Mouse (Mus musculus) cerebellum, postnatal 14 days (tissue): Measurements from ENCODE around the gene Card11.
A peak's percentile ranks its signal among the peaks of the same experiment; 100 is the strongest.

Experiments
- DNase-seq, 2 experiments: peaks; one replicate each; pipeline ENCODE4 v3.0.0; 2021; ENCODE audit warnings: mixed read lengths in 2 of 2

The Card11 gene

GRCm38 (mm10) chr5:141000349-141000748 is at the start of gene Card11:
Gene Card11 (minus strand): TSS chr5:141000582.
- no peak for DNase-seq

DNA sequence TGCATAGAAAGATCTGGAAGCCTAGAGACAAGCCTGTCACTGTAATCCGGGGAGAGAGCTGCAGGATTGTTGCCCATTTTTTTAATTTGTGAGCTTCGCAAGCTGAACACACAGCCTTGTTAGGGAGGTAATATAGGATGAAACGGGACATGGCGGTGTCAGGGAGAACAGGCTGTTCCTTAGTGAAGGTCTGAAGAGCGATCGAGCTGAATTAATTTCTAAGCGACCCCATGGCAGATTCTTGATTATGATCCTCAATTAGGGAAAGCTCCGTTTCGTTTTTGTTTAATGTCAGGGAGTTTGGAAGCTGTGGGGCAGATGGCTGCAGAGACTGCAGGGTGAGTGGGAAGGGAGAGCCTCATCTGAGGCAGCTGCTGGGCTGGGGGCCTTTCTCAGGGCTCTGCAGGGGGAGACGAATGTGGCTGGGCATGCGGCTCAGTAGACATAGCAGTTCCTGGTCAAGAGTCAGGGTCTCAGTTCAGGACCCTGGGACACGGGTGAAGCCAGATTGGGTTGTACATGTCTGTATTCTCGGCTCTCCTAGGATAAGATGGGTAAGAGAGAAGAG is 47.4 kb upstream of the Card11 start:
- no peak for DNase-seq

- no peak for DNase-seq
Measured at GRCm38 (mm10) chr5:141044976-141045375, 44.6 kb upstream of the Card11 start.

GRCm38 (mm10) chr5:141043654-141044447 is 43.5 kb upstream of the Card11 start:
- no peak for DNase-seq

DNA sequence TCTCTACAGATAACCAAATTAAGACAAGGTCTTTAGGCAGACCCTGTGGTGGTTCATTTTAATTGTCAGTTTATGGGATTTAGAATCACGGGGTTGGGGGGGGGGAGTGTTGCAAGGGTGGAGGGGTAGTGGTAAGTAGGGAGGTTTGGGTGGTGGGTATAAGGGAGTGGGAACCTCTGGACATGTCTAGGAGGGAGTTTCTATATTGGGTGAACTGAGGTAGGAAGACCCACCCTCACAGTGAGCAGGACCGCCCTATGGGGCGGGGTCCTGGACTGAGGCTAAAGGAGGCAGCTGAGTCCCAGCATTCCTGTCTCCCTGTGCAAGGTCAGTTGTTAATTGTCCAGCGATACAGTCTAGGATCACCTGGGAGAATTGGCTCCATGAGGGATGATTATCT is 42.0 kb upstream of the Card11 start:
- no peak for DNase-seq

DNA sequence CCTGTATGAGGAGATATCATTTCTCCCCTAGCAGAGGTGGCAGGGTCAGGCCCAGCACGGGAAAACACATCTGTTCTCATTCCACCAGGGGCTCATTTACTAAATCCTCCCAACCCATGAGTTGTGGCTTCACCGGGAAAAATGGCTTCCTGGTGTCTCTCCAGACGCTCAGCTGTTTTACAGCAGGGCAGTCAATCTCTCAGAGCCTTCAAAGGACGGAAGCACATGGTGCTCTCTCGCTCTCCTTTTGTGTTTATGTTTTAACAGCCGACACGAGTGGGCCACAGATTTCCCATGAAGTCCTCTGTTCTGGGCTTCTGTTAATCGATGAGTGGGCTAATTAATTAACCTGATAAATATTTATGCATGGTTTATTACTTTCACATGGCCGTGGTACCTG is 40.5 kb upstream of the Card11 start:
- DNase-seq = no peak

- no peak for DNase-seq
Measured at GRCm38 (mm10) chr5:141038342-141038741, 38.0 kb upstream of the Card11 start.

- no peak for DNase-seq
Measured at GRCm38 (mm10) chr5:141035346-141035745, 35.0 kb upstream of the Card11 start.

DNA sequence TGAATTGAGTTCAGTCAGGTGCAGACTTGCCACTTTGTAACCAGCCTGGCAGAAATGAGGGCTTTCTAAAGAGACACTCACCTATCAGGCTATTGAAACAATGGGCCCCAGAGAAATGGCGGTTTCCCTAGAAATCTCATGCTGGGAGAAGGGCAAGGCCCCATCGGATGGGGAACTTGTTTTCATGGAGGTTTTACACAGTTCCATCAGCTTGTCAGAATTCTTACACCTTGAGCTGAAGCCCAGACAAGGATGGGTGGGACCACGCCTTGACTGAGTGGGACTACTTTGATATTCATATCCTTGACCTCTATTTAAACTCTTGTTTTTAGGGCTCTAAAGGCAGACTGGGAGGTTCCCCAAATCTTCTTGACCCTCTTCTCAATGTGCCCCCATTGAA is 33.9 kb upstream of the Card11 start:
- no peak for DNase-seq

- DNase-seq = no peak
Measured at GRCm38 (mm10) chr5:141033001-141033400, 32.6 kb upstream of the Card11 start.

DNA sequence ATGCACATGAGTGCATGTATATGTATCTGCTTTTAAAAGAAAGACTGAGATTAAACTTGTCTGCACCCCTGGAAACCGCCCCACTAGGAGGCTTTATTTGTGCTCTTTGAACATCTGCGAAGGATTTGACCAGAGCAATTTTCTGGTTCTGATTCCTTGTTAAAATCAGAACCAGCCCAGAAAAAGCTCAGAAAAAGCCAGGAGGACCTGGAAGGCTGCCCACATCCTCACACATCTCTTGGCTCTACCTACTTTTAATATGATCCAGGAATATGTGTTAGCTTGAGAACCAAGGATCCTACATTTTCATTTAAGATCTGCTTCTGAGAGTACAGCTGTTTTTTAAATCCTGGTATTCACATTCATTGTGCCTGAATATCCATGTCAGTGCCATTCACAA is 29.0 kb upstream of the Card11 start:
- no peak for DNase-seq

DNA sequence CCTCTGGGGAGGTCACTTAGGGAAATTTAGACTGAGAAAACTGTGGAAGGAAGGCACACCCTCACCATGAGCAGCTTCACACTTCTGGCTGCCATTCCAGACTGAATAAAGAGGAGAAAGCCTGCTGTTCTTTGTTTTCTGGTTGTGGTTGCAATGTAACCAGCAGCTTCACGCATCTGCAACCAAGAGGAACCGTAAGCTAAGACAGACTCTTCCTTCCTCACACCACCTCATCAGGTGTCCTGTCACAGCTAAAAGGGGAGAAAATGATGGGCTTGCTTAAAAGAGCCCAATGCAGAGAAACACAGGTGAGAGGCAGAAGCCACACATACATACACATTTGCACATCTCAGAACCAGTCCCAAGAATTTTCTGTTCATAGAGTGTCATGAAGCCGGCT is 25.3 kb upstream of the Card11 start:
- DNase-seq = no peak

- peak in 1 of 2 experiments; percentile 33 for DNase-seq
Measured at GRCm38 (mm10) chr5:141024435-141024834, 24.1 kb upstream of the Card11 start.

GRCm38 (mm10) chr5:141017927-141018700 is 17.7 kb upstream of the Card11 start:
- DNase-seq = no peak

GRCm38 (mm10) chr5:141016082-141016481 is 15.7 kb upstream of the Card11 start:
- no peak for DNase-seq

DNA sequence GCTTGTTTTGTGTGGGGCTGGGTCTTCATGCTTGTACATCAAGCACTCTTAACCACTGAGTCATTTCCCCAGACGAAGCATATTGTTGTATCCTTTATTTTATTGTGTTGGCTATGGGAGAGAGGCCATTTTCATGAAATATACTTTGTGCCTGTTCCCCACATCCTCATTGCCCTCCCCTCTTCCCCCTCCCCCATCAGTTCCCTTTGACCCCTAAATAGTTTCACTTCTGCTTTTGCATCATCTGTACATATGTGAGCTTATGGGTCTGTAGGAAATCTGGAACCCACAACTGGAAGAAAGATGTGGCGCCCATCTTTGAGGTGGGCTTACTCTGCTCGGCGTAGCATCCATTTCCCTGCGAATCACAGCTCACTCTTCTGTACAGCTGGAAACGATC is 13.8 kb upstream of the Card11 start:
- DNase-seq = no peak

- no peak for DNase-seq
Measured at GRCm38 (mm10) chr5:141013465-141013864, 13.1 kb upstream of the Card11 start.

DNA sequence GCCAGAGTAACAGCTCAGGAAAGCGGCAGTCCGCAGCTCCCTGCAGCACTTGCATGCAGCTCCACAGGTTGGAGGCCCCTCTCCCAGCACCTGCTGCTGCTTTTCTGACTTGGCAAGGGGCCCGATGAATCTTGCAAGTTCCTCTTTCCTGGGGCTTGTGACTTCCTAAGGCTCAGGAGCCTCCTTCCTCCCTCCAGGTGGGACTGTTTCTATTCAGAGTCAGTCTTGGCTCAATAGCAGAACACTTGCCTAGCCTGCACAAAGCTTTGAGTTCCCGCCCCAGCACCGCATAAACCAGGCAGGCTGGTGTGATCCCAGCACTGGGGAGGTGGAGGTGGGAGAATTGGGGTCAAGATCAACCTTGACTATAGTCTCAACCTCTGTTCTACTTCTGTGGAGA is 5.1 kb upstream of the Card11 start:
- DNase-seq = peak in 1 of 2 experiments; percentile 18

DNA sequence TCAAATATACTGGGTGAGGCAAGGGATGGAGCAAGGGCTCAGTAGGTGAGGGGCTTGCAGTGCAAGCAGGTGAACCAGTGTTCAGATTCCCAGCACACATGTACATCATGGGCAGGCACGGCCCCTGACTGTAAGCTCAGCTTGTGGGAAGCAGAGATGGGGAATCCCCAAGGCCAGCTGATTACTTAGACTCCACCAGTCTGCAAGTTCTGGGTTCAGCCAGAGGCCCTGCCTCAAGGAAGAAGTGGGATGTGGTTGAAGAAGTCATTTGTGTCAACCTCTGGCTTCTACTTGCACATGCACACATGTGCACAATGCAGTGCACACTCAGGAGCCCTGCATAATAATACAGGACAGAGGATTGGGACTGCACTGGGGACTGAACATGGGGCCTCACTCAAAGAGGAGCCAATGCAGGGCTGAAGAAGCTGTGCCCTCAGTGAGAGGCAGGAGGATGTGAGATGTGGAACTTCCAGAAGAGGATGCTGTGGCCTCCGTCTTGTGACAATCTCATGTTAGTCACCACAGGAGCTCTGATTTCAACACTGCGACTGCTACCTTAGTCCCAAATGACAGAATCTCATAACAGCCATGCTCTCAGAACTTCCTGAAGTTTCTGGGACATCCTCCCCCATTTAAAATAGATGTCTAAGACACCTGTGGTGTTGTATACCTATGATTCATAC is 3.8 kb upstream of the Card11 start:
- DNase-seq = no peak

- DNase-seq = no peak
Measured at GRCm38 (mm10) chr5:140999178-140999672, 1.2 kb downstream of the Card11 start.

DNA sequence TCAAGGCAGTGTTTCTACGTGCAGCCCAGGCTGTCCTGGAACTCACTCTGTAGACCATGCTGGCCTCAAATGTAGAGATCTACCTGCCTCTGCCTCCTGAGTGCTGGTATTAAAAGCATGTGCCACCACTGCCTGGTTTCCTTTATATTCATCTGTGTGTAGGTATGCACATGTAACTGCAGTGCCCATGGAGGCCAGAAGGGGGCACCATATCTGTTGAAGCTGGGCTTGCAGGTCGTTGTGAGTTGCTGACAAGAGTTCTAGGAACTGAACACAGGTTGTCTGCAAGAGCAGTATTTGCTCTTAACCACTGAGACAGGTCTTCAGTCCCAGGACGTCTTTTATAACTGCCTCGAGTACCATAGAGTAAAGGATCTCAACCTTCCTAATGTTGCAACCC is 2.6 kb downstream of the Card11 start:
- peak in 1 of 2 experiments; percentile 27 for DNase-seq

- DNase-seq = no peak
Measured at GRCm38 (mm10) chr5:140992093-140993070, 8.0 kb downstream of the Card11 start.
